Mouse (Mus musculus) brain, adult 2 months (tissue): ENCODE results near the gene Wdpcp.

ENCODE experiments used
- DNase-seq: peaks from one replicate; pipeline ENCODE4 v3.0.0; 2011; ENCODE audit warnings: low read depth, low spot score

The Wdpcp gene

GRCm38 (mm10) chr11:21749487-21749886 is 177.5 kb downstream of the Wdpcp start:
- no peak for DNase-seq

- peak; percentile 93 for DNase-seq
Measured at GRCm38 (mm10) chr11:21763201-21763600, 191.2 kb downstream of the Wdpcp start.

- DNase-seq: no peak
Measured at GRCm38 (mm10) chr11:21788831-21789230, 216.8 kb downstream of the Wdpcp start.

- no peak for DNase-seq
Measured at GRCm38 (mm10) chr11:21824941-21825340, 252.9 kb downstream of the Wdpcp start.

GRCm38 (mm10) chr11:21826521-21826920 is 254.5 kb downstream of the Wdpcp start:
- no peak for DNase-seq

GRCm38 (mm10) chr11:21847040-21847439 is 275.0 kb downstream of the Wdpcp start:
- DNase-seq: peak; percentile 45

- DNase-seq: peak; percentile 18
Measured at GRCm38 (mm10) chr11:21864000-21864399, 292.0 kb downstream of the Wdpcp start.

GRCm38 (mm10) chr11:21864516-21864915 is 292.5 kb downstream of the Wdpcp start:
- DNase-seq: no peak

- DNase-seq: no peak
Measured at GRCm38 (mm10) chr11:21868675-21869074, 296.6 kb downstream of the Wdpcp start.

- peak; percentile 12 for DNase-seq
Measured at GRCm38 (mm10) chr11:21870863-21871262, 298.8 kb downstream of the Wdpcp start.

GRCm38 (mm10) chr11:21871728-21872127 is 299.7 kb downstream of the Wdpcp start:
- no peak for DNase-seq

- no peak for DNase-seq
Measured at GRCm38 (mm10) chr11:21875077-21875476, 303.0 kb downstream of the Wdpcp start.

GRCm38 (mm10) chr11:21894696-21895095 is 322.7 kb downstream of the Wdpcp start:
- DNase-seq: peak; percentile 30

- DNase-seq: no peak
Measured at GRCm38 (mm10) chr11:21922531-21922930, 350.5 kb downstream of the Wdpcp start.
